Mouse (Mus musculus): Measurements from ENCODE around the gene Reep6.
A peak's percentile ranks its signal among the peaks of the same experiment; 100 is the strongest.

Gene Reep6

DNA sequence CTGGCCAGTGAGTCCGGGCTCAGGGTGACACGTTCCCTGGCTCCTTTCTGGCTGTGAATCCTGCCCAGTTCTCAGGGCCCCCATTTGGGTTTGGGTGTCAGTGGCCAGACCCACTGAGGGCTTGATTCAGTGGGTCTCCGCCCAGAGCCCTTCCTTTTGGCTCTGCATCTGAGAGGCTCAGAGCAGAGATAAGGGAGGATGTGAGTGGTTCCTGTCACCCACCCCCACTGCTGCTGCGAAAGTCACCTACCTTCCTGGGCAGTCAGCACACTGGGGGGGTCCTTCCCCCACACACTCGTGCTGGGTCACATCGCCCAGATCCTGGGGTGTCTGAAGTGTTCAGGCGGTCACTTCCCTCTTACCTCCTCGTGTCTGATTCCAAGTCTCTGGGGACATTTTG, 23.0 kb downstream of the Reep6 start:
- no peak for DNase-seq (ENCODE audit: low spot score in 2 of 2)

DNA sequence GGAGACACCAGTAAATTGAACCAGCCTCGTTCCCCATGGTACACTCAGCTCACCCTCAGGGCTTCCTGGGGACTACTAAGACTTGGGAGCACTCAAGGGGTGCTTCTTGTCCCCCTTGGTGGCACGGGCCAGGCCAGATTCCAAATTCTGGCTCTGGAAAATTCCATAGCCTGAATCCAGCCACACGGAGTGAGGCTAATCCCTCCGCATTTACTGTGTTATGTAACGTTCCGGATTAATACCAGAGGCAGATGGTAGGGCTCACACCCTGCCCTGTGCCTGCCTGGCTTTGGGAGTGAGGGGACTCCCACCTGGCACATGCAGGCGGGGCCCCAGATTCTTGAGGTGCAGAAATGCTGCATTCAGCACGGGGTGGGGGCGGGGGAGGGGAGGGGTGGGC, 25.7 kb downstream of the Reep6 start:
- DNase-seq (ENCODE audit: low spot score in 2 of 2): no peak

GRCm38 (mm10) chr10:80356001-80356682, 26.4 kb downstream of the Reep6 start, which contains the start of gene Plk5:
TSS of gene Plk5 (plus strand) at chr10:80356459.
- no peak for DNase-seq (ENCODE audit: low spot score in 2 of 2)

- DNase-seq (ENCODE audit: low spot score in 2 of 2): no peak
Measured at GRCm38 (mm10) chr10:80356737-80357136, 27.0 kb downstream of the Reep6 start.

GRCm38 (mm10) chr10:80357336-80357735, 27.6 kb downstream of the Reep6 start:
- DNase-seq (ENCODE audit: low spot score in 2 of 2): no peak

DNA sequence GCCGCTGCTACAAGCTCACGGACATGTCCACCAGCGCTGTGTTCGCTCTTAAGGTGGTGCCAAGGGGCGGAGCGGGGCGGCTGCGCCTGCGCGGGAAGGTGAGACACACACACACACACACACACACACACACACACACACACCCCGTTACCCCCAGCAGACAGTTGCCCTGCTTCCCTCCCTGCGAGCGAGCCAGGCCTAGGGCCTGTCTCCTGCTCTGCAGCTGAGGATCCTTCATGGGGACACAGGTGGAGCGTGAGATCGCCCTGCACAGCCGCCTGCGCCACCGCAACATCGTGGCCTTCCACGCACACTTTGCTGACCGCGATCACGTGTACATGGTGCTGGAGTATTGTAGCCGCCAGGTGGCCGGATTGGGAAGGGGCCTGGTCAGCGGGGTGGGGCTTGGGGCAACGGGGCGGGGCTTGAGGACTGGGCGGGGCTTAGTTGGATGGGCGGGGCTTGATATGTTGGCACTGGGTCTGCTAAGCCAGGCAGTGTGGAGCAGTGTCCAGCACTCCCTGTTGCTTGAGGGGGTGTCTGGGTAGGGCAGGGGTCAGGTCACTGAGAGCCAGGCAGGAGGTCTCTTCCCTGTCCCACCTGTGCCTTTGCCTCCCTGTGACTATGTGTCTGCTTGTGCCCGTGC, 28.4 kb downstream of the Reep6 start:
- no peak for DNase-seq (ENCODE audit: low spot score in 2 of 2)

DNA sequence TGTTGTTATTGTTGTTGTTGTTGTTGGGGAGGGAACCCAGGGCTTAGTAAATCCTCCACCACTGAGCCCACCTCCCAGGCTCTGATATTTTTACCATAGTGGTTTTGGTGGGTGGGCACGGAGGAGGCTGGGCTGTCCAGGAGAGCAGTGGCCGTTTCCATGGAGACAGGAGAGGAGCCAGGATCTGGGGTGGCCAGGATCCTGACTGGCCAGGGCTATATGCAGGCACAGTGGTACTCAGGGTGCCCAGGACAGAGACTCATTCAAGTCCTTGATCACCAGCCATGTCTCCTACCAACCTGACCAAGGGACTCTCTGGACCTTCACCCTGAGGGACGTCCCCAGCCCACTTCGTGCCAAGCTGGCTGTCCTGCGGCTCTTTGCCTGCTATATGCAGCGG, 34.0 kb downstream of the Reep6 start:
- DNase-seq (ENCODE audit: low spot score in 2 of 2): no peak

GRCm38 (mm10) chr10:80365736-80366135, 36.0 kb downstream of the Reep6 start:
- DNase-seq (ENCODE audit: low spot score in 2 of 2): no peak

DNA sequence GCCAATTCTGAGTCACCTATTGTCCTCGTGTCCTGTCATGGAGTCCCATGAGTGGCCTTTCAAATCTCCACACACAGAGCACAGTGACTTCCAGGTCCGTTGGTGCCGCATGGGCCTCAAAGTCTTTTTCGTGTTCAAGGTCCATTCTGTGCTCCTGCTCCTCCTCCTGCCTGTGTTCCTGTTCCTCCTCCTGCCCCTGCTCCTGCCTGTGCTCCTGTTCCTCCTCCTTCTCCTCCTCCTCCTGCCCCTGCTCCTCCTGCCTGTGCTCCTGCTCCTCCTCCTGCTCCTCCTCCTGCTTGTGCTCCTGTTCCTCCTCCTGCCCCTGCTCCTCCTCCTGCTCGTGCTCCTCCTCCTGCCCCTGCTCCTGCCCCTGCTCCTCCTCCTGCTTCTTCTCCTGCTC, 38.2 kb downstream of the Reep6 start:
- no peak for DNase-seq (ENCODE audit: low spot score in 2 of 2)

GRCm38 (mm10) chr10:80368392-80368791, 38.6 kb downstream of the Reep6 start:
- DNase-seq (ENCODE audit: low spot score in 2 of 2): no peak

- DNase-seq (ENCODE audit: low spot score in 2 of 2): peak in 1 of 2 experiments; percentile 37
Measured at GRCm38 (mm10) chr10:80369995-80370747, 40.4 kb downstream of the Reep6 start.

GRCm38 (mm10) chr10:80371411-80371966, 41.7 kb downstream of the Reep6 start:
- DNase-seq (ENCODE audit: low spot score in 2 of 2): peak; percentile 69 to 86

GRCm38 (mm10) chr10:80371983-80372382, 42.2 kb downstream of the Reep6 start:
- DNase-seq (ENCODE audit: low spot score in 2 of 2): no peak

DNA sequence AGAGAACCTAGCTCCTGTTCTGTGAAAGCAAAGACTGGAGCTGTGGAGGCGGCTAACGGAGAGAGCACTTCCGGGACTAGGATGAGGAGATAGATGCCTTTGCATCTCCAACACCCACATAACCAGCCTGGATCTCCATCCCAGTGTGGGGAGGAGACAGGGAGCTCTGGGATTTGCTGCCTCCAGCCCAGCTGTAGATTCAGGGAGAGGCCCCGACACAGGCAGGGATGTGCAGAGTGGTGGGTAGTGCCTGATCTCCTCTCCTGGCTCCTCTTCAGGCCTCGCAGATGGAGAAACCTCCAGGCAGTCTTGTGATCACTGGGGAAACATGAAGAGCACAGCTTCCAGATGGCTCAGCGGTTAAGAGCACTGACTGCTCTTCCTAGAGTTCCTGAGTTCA, 43.0 kb downstream of the Reep6 start:
- no peak for DNase-seq (ENCODE audit: low spot score in 2 of 2)

GRCm38 (mm10) chr10:80374063-80374462, 44.3 kb downstream of the Reep6 start:
- DNase-seq (ENCODE audit: low spot score in 2 of 2): peak; percentile 71 to 83

DNA sequence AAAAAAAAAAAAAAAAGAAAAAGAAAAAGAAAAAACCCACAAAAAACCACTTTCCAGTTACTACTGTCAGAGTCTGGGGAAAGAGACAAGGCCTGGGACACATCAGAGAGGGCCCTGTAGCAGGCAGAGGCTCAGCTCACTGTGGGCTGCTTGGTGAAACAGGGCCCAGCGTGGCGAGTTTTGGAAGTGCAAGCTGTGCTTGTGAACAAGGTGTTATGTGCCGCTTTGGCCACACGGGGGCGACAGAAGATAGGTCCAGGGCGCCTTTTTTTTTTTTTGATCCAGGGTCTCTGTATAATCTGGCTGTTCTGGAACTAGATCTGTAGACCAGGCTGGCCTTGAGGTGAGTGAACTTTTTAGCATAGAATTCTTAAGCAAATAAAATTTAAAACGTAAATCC, 46.4 kb downstream of the Reep6 start:
- DNase-seq (ENCODE audit: low spot score in 2 of 2): peak; percentile 85 to 92

DNA sequence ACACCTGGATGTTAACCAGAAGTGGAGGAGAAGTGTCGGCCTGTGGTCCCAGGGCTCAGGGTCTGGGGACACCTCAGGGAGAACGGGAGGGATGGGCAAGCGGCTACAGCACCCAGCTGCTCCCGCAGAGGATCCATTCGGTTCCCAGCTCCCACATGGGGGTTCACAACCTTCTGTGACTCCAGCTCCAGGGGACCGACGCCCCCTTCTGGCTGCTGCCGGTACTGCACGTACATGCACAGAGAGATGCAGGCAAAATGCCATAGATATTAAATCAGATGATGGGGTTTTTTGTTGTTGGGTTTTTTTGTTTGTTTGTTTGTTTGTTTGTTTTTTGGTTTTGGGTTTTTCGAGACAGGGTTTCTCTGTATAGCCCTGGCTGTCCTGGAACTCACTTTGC, 48.0 kb downstream of the Reep6 start:
- peak in 1 of 2 experiments; percentile 50 for DNase-seq (ENCODE audit: low spot score in 2 of 2)

DNA sequence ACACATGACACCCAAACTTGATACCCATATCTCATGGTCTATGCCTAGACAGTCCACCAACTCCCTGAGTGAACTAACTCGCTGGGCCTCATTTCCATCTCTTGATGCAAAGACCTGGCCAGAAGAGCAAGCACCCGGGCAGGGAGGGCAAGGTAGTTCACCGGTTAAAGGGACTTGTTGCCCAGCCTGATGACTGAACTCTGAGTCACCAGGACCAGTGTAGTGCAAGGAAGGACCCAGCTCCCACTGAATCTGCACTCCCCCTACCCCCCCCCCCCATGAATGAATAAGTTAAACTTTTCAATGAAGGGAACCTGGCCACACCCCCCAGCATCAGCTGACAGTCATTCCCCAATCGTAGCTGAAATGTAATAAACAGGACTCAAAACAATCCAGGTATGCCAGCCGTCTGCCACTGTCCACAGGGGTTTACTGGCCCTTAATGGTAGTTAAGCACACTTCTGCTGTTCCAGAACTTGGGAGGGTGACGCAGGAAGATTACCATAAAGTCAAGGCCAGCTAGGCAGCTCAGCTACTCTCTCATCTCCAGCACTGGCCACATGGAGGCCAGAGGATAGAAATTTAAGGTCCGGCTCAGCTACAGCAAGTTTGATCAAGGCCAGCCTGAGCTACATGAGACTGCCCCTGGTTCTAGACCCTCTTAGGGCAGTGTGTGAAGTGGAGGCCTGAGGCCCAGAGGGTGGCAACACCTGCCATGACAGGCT, 53.0 kb downstream of the Reep6 start:
- DNase-seq (ENCODE audit: low spot score in 2 of 2): no peak

DNA sequence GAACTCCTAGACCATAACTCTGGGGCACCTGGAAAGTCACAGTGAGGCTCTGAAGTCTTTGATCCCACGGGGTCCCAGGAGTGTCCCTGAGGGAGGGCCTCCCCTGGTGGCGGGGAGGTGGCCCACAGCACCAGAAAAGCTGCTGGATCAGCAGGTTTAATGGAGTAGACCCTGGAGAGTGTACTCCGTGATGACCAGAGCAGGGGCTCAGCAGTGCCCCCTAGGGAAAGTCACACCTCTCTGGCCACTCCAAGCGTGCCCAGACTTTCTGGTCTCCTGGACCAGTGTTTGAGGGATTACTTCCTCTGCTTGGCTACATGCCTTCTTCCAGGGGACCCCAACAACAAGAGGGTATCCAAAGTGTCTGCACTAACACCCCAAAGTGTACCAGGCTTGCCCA, 53.7 kb downstream of the Reep6 start:
- no peak for DNase-seq (ENCODE audit: low spot score in 2 of 2)

GRCm38 (mm10) chr10:80384115-80384639, 54.4 kb downstream of the Reep6 start:
- no peak for DNase-seq (ENCODE audit: low spot score in 2 of 2)

DNA sequence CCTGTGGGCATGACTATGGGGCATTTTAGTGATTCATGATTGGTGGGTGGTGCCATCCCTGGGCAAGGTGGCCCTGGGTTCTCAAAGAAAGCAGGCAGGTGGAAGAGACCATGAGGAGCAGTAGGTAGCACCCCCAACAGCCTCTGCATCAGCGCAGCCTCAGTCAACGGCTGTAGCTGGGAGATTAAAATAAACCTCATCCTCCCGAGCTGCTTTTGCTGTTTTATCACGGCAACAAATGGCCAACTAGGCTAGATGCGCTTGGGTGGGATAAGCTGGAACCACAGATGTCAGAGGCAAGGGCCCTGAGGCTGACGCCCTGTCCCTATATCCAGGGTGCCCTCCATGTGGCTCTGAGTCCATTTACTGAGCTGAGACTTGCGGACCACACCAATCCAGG, 55.0 kb downstream of the Reep6 start:
- no peak for DNase-seq (ENCODE audit: low spot score in 2 of 2)

GRCm38 (mm10) chr10:80385310-80385709, 55.6 kb downstream of the Reep6 start:
- no peak for DNase-seq (ENCODE audit: low spot score in 2 of 2)
